Mouse (Mus musculus) macrophage (primary cell): ENCODE data around the gene Dtnb. TPM values are rescaled to one million over a fixed set of nuclear protein-coding genes. Genes with fewer than 3 reads are reported as not detected.

Experiments
- H3K27ac ChIP-seq: fragments of 350-480 bp; formaldehyde crosslinking; 2 replicates; pipeline ENCODE4 v1.9.0; 2021
- H3K36me3 ChIP-seq: fragments of 350-480 bp; formaldehyde crosslinking; 2 replicates; pipeline ENCODE4 v1.9.0; 2021; ENCODE audit errors: inconsistent target
- H3K4me3 ChIP-seq: fragments of 350-480 bp; formaldehyde crosslinking; 2 replicates; pipeline ENCODE4 v1.9.0; 2021; ENCODE audit errors: inconsistent target
- H3K79me2 ChIP-seq: fragments of 350-480 bp; formaldehyde crosslinking; 2 replicates; pipeline ENCODE4 v1.9.0; 2021; ENCODE audit errors: inconsistent target
- WGBS: methylation state at CpG from one replicate; pipeline ENCODE4 v1.1.7; 2026; ENCODE audit warnings: inconsistent platforms; ENCODE audit not compliant: missing documents; 5-methylcytosine and 5-hydroxymethylcytosine counted together
- polyA plus RNA-seq: library from polyadenylated mRNA; stranded (reverse); fragments of 250-400 nt; gene quantifications from 3 replicates; pipeline ENCODE4 v1.2.4, GENCODE M21; 2018; ENCODE audit warnings: inconsistent platforms

The Dtnb gene
- polyA plus RNA-seq, 1 experiment from 2014 or later: 2.9 TPM

DNA sequence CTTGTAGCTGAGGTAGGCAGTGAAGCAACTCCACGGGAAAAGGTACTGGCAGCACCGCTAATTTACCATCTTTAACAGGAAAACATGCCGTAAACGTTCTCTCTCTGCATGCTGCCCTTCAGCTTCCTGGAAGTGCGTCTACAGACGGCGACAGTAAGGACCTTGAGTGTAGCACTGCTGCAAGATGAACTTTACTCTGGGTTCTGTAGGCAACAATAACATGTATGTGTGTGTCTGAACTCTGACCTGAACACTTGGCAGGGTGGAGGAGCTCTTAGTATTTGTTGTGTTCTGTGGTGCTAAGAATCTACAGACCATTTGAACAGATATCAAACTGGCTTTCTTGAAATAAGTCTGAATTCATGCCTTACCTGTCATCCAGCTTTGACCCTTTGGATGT is 130.7 kb downstream of the Dtnb start:
- Histone ChIP-seq H3K36me3 (no peaks in the 10 kb centered on the region), H3K27ac (no peak overlapping the region), H3K79me2 (no peaks in the 10 kb centered on the region), H3K4me3 (no peak overlapping the region)
- 95% methylated on average over 7 of the region's 7 CpGs for WGBS

DNA sequence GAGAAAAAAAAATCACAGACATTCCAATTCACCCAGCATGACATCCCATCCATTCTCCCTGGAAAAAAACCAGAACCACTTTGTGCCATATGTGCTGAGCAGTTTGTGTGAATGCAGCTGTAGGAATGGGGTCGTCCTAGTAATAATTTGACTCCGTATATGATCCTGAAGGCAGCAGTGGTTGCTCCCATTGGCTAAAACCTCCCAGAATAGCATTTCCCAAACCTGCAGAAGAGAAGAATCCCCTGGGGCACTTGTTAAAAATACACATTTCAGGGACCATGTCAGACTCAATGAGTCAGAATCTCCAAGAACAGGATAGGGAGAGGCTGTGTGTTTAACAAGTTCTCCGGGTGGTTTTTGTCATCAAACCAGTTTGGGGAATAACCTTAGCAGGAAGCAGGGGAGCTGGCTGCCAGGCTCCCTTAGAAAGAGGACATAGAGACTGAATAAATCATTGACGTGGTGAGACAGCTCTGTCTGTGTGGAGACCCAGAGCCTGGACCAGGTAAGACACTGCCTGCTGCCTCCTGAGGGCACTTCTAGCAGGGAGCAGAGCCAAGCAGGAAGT is 147.1 kb downstream of the Dtnb start:
- no peak overlapping the region for H3K4me3 ChIP-seq
- no peak overlapping the region for H3K27ac ChIP-seq
- H3K79me2 ChIP-seq: no peaks in the 10 kb centered on the region
- H3K36me3 ChIP-seq: no peaks in the 10 kb centered on the region
- 94% methylated on average over 4 of the region's 4 CpGs for WGBS

- Histone ChIP-seq H3K4me3 (no peak overlapping the region), H3K36me3 (no peaks in the 10 kb centered on the region), H3K79me2 (no peaks in the 10 kb centered on the region), H3K27ac (no peak overlapping the region)
- WGBS: 97% methylated on average over 2 of the region's 2 CpGs
Measured at GRCm38 (mm10) chr12:3720527-3720926, 148.3 kb downstream of the Dtnb start.

DNA sequence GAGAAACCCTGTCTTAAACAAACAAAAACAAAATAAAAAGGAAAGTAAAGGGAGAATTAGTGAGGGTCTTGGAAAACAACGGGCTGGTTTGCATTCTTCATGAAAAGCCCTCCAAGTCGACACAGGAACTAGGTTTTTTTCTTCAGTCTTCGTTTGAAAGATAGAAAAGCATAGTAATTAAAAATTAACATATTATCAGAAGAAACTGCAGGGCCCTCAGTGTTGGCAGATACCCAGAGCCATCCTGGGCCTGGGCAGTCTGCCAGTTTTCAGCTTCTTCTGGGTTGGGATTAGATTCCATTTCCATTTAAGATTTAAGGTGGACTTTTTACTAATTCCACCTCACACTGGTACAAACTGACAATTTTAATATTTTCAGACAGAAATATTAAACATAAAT is 151.6 kb downstream of the Dtnb start:
- H3K79me2 ChIP-seq: no peaks in the 10 kb centered on the region
- H3K27ac ChIP-seq: no peak overlapping the region
- H3K4me3 ChIP-seq: no peak overlapping the region
- WGBS: 75% methylated on average over 3 of the region's 3 CpGs
- no peaks in the 10 kb centered on the region for H3K36me3 ChIP-seq

GRCm38 (mm10) chr12:3724822-3725370 is 152.7 kb downstream of the Dtnb start:
- Histone ChIP-seq H3K4me3 (no peak overlapping the region), H3K36me3 (no peaks in the 10 kb centered on the region), H3K79me2 (no peaks in the 10 kb centered on the region), H3K27ac (no peak overlapping the region)
- WGBS: 69% methylated on average over 5 of the region's 5 CpGs

GRCm38 (mm10) chr12:3729521-3730075 is 157.4 kb downstream of the Dtnb start:
- Histone ChIP-seq H3K4me3 (no peak overlapping the region), H3K36me3 (no peaks in the 10 kb centered on the region), H3K27ac (no peak overlapping the region), H3K79me2 (no peaks in the 10 kb centered on the region)
- WGBS: 95% methylated on average over 6 of the region's 6 CpGs

DNA sequence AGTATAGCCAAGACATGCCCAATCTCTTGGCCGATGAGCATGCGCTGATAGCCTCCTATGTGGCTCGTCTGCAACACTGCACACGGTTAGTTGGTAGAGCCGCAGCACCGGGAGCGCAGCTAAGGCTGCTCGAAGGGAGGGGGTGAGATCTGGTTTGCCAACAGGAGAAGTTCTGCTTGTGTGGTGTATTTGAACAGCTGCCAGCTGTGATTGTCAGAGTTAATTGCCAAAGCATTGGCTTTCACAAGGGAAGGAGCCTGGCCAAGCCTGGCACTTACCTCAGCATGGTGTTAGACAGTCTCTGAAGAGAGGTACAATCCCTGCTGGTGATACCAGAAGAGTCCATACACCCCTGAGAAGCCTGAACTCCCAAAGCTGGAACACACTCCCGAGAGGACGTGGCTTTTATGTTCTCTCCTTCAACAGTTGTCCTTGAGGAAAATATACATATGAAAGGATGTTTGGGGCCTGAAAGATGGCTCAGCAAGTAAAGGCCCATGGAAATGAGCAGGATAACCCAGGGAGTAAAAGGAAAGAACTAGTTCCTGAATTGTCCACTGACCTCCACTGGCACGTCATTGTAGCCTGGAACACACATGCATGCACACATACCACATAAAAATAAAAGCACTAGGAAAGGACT is 160.6 kb downstream of the Dtnb start:
- 55% methylated on average over 11 of the region's 11 CpGs for WGBS
- Histone ChIP-seq H3K79me2 (no peaks in the 10 kb centered on the region), H3K27ac (no peak overlapping the region), H3K4me3 (no peak overlapping the region), H3K36me3 (no peaks in the 10 kb centered on the region)

- H3K4me3 ChIP-seq: no peak overlapping the region
- H3K79me2 ChIP-seq: no peaks in the 10 kb centered on the region
- 96% methylated on average over 7 of the region's 7 CpGs for WGBS
- H3K27ac ChIP-seq: no peak overlapping the region
- no peaks in the 10 kb centered on the region for H3K36me3 ChIP-seq
Measured at GRCm38 (mm10) chr12:3733328-3733727, 161.1 kb downstream of the Dtnb start.

GRCm38 (mm10) chr12:3737009-3737408 is 164.8 kb downstream of the Dtnb start:
- 92% methylated on average over 7 of the region's 7 CpGs for WGBS
- H3K79me2 ChIP-seq: no peaks in the 10 kb centered on the region
- H3K4me3 ChIP-seq: no peak overlapping the region
- H3K36me3 ChIP-seq: no peaks in the 10 kb centered on the region
- no peak overlapping the region for H3K27ac ChIP-seq

- 66% methylated on average over 7 of the region's 7 CpGs for WGBS
- Histone ChIP-seq H3K27ac (peak overlapping the region; percentile 89), H3K4me3 (no peak overlapping the region), H3K79me2 (no peaks in the 10 kb centered on the region), H3K36me3 (no peaks in the 10 kb centered on the region)
Measured at GRCm38 (mm10) chr12:3738741-3739529, 166.8 kb downstream of the Dtnb start.

- Histone ChIP-seq H3K27ac (peak overlapping the region; percentile 89), H3K36me3 (no peaks in the 10 kb centered on the region), H3K79me2 (no peaks in the 10 kb centered on the region), H3K4me3 (no peak overlapping the region)
- WGBS: 7% methylated on average over 18 of the region's 18 CpGs
Measured at GRCm38 (mm10) chr12:3739749-3740704, 167.8 kb downstream of the Dtnb start.

- H3K4me3 ChIP-seq: no peak overlapping the region
- 67% methylated on average over 3 of the region's 3 CpGs for WGBS
- H3K36me3 ChIP-seq: no peaks in the 10 kb centered on the region
- peak overlapping the region; percentile 89 for H3K27ac ChIP-seq
- no peaks in the 10 kb centered on the region for H3K79me2 ChIP-seq
Measured at GRCm38 (mm10) chr12:3740705-3741081, 168.5 kb downstream of the Dtnb start.

- no peaks in the 10 kb centered on the region for H3K79me2 ChIP-seq
- H3K36me3 ChIP-seq: no peaks in the 10 kb centered on the region
- peak overlapping the region; percentile 67 for H3K27ac ChIP-seq
- no peak overlapping the region for H3K4me3 ChIP-seq
- 4% methylated on average over 7 of the region's 7 CpGs for WGBS
Measured at GRCm38 (mm10) chr12:3745432-3746105, 173.4 kb downstream of the Dtnb start.
